Mouse (Mus musculus): ENCODE measurements around the gene Rnf222.

- TF ChIP-seq CTCF (conservative IDR thresholded peaks at IDR 0.05; ENCODE audit: low read length) (no peak), NANOG (IDR thresholded peaks at IDR 0.05; ENCODE audit: borderline replicate concordance, low read length) (no peak), POU5F1 (IDR thresholded peaks at IDR 0.05; ENCODE audit: borderline replicate concordance, low read length) (no peak)
Measured at GRCm38 (mm10) chr11:68902367-68902766, 14.0 kb downstream of the Rnf222 start.

Measured in E14TG2a.4 (cell line).